Mouse (Mus musculus) kidney, adult 2 months (tissue): ENCODE data around the gene Pkp1.

ENCODE experiments used
- CTCF ChIP-seq: fragments of 200-500 bp; conservative IDR thresholded peaks from 2 replicates; pipeline ENCODE4 v1.5.1; 2011; ENCODE audit warnings: low read depth, mild to moderate bottlenecking, control low read depth, low read length, moderate library complexity, mixed read lengths; ENCODE audit not compliant: insufficient read depth, insufficient read length
- POLR2A ChIP-seq: fragments of 200-500 bp; IDR thresholded peaks from one replicate; pipeline ENCODE4 v1.6.1; 2011; ENCODE audit warnings: low read depth, low read length, control low read depth

DNA sequence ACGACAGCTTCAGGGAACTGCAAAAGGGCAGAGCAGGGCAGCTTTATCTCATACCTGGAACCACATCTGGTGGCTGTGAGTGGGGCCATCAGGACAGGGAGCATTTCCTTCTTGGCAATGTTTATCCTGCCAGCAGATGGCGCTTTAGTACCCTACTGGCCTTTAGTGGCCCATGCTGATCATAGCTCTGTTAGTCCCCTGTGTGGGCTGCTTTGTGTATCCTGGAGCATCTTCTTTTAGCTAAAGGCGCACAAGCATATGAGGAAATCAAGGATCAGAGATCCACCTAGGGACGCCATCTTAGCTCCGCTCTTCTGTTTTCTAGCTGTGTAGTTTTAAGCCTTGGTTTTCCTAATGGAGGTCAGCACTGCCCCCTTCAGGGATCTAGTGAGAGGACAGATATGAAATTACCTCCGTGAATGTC lies 71.9 kb downstream of the Pkp1 start:
- TF ChIP-seq CTCF = peak; percentile 64
- no peak for TF ChIP-seq POLR2A
